Comparison of ENCODE assay signal across 24 mouse cellular contexts in genomic region chr8:103561606-103562005, GRCm38 (mm10).
DNase-seq lines count a peak whose midpoint lies in the region; ATAC-seq and TF ChIP-seq lines count a peak whose summit lies in the region.
"Had no signal": no experiment of that assay in that cellular context is flagged by ENCODE, and none has a peak within 500 bp of the region (broad histone marks: within the 10 kb centered on the region; RNA-seq: fewer than 3 reads in every experiment).

No protein-coding gene starts in this region.

- H3K4me3 ChIP-seq in lung, embryonic 14.5 days (ENCODE audit: low read depth, low read length) = no peak overlapping the region
- no peak overlapping the region for H3K4me3 ChIP-seq in lung, embryonic 16.5 days (ENCODE audit: low read length)
- no peak overlapping the region for H3K4me3 ChIP-seq in stomach, embryonic 15.5 days (replicated peaks)
- no peak overlapping the region for H3K4me3 ChIP-seq in stomach, postnatal 0 days (ENCODE audit: low read depth, low read length)
- H3K4me3 ChIP-seq: embryonic facial prominence, embryonic 13.5 days; embryonic facial prominence, embryonic 15.5 days; erythroblast, embryonic 14.5 days; forebrain, embryonic 10.5 days; forebrain, embryonic 12.5 days had no signal

- no peak overlapping the region for H3K27ac ChIP-seq in lung, embryonic 14.5 days (ENCODE audit: low read depth)
- no peak overlapping the region for H3K27ac ChIP-seq in lung, embryonic 16.5 days (ENCODE audit: low read length)
- no peak overlapping the region for H3K27ac ChIP-seq in stomach, embryonic 15.5 days
- H3K27ac ChIP-seq in stomach, postnatal 0 days (replicated peaks) = no peak overlapping the region
- H3K27ac ChIP-seq: embryonic facial prominence, embryonic 13.5 days; embryonic facial prominence, embryonic 15.5 days; forebrain, embryonic 10.5 days; forebrain, embryonic 12.5 days had no signal

- H3K9me3 ChIP-seq in lung, embryonic 14.5 days (ENCODE audit: low read depth, low read length) = no peaks in the 10 kb centered on the region
- H3K9me3 ChIP-seq in lung, embryonic 16.5 days (ENCODE audit: control insufficient read depth, low read length) = no peaks in the 10 kb centered on the region
- no peaks in the 10 kb centered on the region for H3K9me3 ChIP-seq in stomach, embryonic 15.5 days
- no peaks in the 10 kb centered on the region for H3K9me3 ChIP-seq in stomach, postnatal 0 days (ENCODE audit: control insufficient read depth, low read length)
- H3K9me3 ChIP-seq: embryonic facial prominence, embryonic 13.5 days; embryonic facial prominence, embryonic 15.5 days; forebrain, embryonic 10.5 days; forebrain, embryonic 12.5 days had no signal

- DNase-seq in kidney, postnatal 10 days = peak; percentile 30
- no peak for DNase-seq in kidney, adult 18-20 months
- DNase-seq in lung, embryonic 14.5 days = peak; percentile 38
- no peak for DNase-seq in lung, adult 18-20 months
- DNase-seq in lung, postnatal 36 days = no peak
- DNase-seq in stomach, postnatal 0 days (ENCODE audit: low spot score) = no peak
- DNase-seq: adrenal gland, adult 2 months; adrenal gland, postnatal 10 days; adrenal gland, postnatal 25 days; cerebellum, adult 11 months; cerebellum, adult 18-20 months; cerebellum, adult 8-10 months; cerebellum, adult 9-11 months; cerebellum, postnatal 14 days; cerebellum, postnatal 36 days; embryo, embryonic 11 days had no signal

- TF ChIP-seq CTCF in lung, embryonic 14.5 days (IDR thresholded peaks at IDR 0.05; ENCODE audit: low read depth) = no peak
- TF ChIP-seq CTCF in stomach, postnatal 0 days (IDR thresholded peaks at IDR 0.05; ENCODE audit: low read depth) = no peak

- H3K27me3 ChIP-seq in lung, embryonic 14.5 days (ENCODE audit: insufficient read depth, low read length) = no peaks in the 10 kb centered on the region
- H3K27me3 ChIP-seq in lung, embryonic 16.5 days (ENCODE audit: control insufficient read depth, insufficient read depth, low read depth, low read length) = no peaks in the 10 kb centered on the region
- H3K27me3 ChIP-seq in stomach, embryonic 15.5 days (replicated peaks) = no peaks in the 10 kb centered on the region
- no peaks in the 10 kb centered on the region for H3K27me3 ChIP-seq in stomach, postnatal 0 days (ENCODE audit: control insufficient read depth, insufficient read depth, low read length)
- H3K27me3 ChIP-seq: embryonic facial prominence, embryonic 13.5 days; embryonic facial prominence, embryonic 15.5 days; forebrain, embryonic 12.5 days had no signal

- 54% methylated on average over 2 of the region's 2 CpGs for WGBS in lung, embryonic 14.5 days
- 44% methylated on average over 2 of the region's 2 CpGs for WGBS in lung, embryonic 16.5 days
- 71% methylated on average over 2 of the region's 2 CpGs for WGBS in stomach, embryonic 15.5 days
- 67% methylated on average over 2 of the region's 2 CpGs for WGBS in stomach, postnatal 0 days

- H3K36me3 ChIP-seq in lung, embryonic 14.5 days (ENCODE audit: insufficient read depth) = no peaks in the 10 kb centered on the region
- H3K36me3 ChIP-seq in lung, embryonic 16.5 days (ENCODE audit: control insufficient read depth, insufficient read depth, low read length) = no peaks in the 10 kb centered on the region
- no peaks in the 10 kb centered on the region for H3K36me3 ChIP-seq in stomach, embryonic 15.5 days
- no peaks in the 10 kb centered on the region for H3K36me3 ChIP-seq in stomach, postnatal 0 days (ENCODE audit: control insufficient read depth, insufficient read depth, low read length)
- H3K36me3 ChIP-seq: embryonic facial prominence, embryonic 13.5 days; embryonic facial prominence, embryonic 15.5 days; forebrain, embryonic 10.5 days; forebrain, embryonic 12.5 days had no signal

- H3K4me1 ChIP-seq in lung, embryonic 14.5 days (ENCODE audit: insufficient read depth) = peaks cover 3% of the 10 kb centered on the region; the same call in 1 of the 2 replicates
- H3K4me1 ChIP-seq in lung, embryonic 16.5 days (replicated peaks; ENCODE audit: control insufficient read depth, insufficient read depth, low read length) = no peaks in the 10 kb centered on the region
- H3K4me1 ChIP-seq in stomach, embryonic 15.5 days = no peaks in the 10 kb centered on the region; the same call in 1 of the 2 replicates
- H3K4me1 ChIP-seq in stomach, postnatal 0 days (replicated peaks; ENCODE audit: control insufficient read depth, insufficient read depth) = no peaks in the 10 kb centered on the region
- H3K4me1 ChIP-seq: embryonic facial prominence, embryonic 13.5 days; embryonic facial prominence, embryonic 15.5 days; forebrain, embryonic 10.5 days; forebrain, embryonic 12.5 days had no signal

- H3K9ac ChIP-seq in lung, embryonic 14.5 days = no peak overlapping the region
- H3K9ac ChIP-seq in lung, embryonic 16.5 days (ENCODE audit: low read length) = no peak overlapping the region
- H3K9ac ChIP-seq in stomach, embryonic 15.5 days = no peak overlapping the region
- no peak overlapping the region for H3K9ac ChIP-seq in stomach, postnatal 0 days (ENCODE audit: low read length)
- H3K9ac ChIP-seq: embryonic facial prominence, embryonic 13.5 days; embryonic facial prominence, embryonic 15.5 days; forebrain, embryonic 12.5 days had no signal

- no peak for TF ChIP-seq EP300 in stomach, postnatal 0 days (optimal IDR thresholded peaks at IDR 0.05)

- H3K4me2 ChIP-seq in lung, embryonic 14.5 days = no peak overlapping the region
- no peak overlapping the region for H3K4me2 ChIP-seq in lung, embryonic 16.5 days (ENCODE audit: low read depth, low read length)
- H3K4me2 ChIP-seq in stomach, embryonic 15.5 days = no peak overlapping the region
- H3K4me2 ChIP-seq in stomach, postnatal 0 days (replicated peaks; ENCODE audit: low read depth) = no peak overlapping the region
- H3K4me2 ChIP-seq: embryonic facial prominence, embryonic 13.5 days; embryonic facial prominence, embryonic 15.5 days; forebrain, embryonic 12.5 days had no signal

- peak; percentile 70 for ATAC-seq in lung, embryonic 14.5 days (ENCODE audit: insufficient read depth)
- peak; percentile 67 for ATAC-seq in lung, embryonic 16.5 days (ENCODE audit: low read depth)
- 0 out of 2 replicates have a peak, but pooled peaks have one; percentile 50 for ATAC-seq in stomach, embryonic 15.5 days (ENCODE audit: insufficient read depth, low FRiP score, low read depth)
- ATAC-seq in stomach, postnatal 0 days (ENCODE audit: low FRiP score, low TSS enrichment) = no peak
- ATAC-seq: forebrain, embryonic 14.5 days had no signal

Comparison
In these comparisons a context has a peak if more than half of its experiments do, and no peak if none do; other contexts are left out.
1. DNase-seq: peak in kidney, postnatal 10 days (single experiment) and lung, embryonic 14.5 days (single experiment); none in kidney, adult 18-20 months (single experiment), lung, adult 18-20 months (0 of 2), lung, postnatal 36 days (single experiment) and stomach, postnatal 0 days (single experiment).